Mouse (Mus musculus) CH12F3 (cell line): ENCODE results near the gene Cavin1.

Source experiments
- in situ Hi-C: fragments of 300-500 bp; cut with MboI; formaldehyde crosslinking; loops from 2 replicates; pipeline ENCODE4 v1.14.3; 2020; ENCODE audit warnings: low sequenced_read_pairs

Cavin1 gene

DNA sequence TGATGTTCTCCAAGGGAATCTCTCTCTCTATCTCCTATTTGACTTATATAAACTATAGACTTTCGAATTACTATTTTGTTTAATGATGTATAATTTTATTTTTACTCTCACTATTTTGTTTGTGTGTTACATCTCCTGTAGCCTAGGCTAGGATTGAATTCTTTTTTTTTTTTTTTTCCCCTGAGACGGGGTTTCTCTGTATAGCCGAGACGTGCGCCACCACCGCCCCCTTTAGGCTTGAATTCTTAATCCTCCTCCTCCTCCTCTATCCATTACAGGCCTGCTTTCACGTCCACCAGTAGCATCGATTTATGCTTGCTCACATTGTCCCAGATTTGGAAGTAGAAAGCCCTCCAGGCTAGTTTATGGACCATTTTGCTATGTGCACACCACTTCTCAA, 11.4 kb upstream of the Cavin1 start:
- in situ Hi-C loops = loop anchor here (5.0 kb wide), 1 partner anchor 75 kb away; no protein-coding TSS in a partner anchor

DNA sequence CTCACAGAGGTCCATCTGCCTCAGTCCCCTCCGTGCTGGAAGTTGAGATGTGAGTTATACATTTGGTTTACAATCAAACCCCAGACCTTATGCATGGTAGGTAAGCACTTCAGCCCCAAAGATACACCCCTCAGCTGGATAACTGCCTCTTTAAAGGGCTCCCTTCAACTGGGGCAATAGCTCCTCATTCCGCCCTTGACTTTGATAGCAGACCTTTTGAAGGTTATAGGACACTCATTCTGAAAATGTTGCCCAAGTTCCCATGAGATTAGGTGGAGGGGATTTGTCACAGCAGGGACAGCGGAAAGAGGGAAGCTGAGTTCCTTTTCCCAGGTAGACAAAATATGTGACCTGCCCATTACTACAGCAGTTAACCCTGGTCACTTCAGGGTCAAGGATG, 10.5 kb upstream of the Cavin1 start:
- in situ Hi-C loops = loop anchor here (5.0 kb wide), 1 partner anchor 76 kb away; no protein-coding TSS in a partner anchor

DNA sequence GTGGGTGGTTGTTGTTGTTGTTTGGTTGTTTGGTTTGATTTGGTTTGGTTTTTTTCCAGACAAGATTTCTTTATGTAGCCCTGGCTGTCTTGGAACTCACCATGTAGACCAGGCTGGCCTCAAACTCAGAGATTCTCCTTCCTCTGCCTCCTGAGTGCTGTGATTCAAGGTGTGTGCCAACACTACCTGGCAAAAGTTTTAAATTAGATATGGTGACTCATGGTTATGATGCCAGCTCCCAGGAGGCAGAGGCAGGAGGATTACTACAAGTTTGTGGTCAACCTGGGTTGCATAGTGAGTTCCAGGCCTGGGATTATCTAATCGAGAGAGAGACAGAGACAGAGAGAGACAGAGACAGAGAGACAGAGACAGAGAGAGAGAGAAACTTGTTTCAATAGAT, 9.8 kb upstream of the Cavin1 start:
- in situ Hi-C loops = loop anchor here (5.0 kb wide), 1 partner anchor 77 kb away; no protein-coding TSS in a partner anchor

DNA sequence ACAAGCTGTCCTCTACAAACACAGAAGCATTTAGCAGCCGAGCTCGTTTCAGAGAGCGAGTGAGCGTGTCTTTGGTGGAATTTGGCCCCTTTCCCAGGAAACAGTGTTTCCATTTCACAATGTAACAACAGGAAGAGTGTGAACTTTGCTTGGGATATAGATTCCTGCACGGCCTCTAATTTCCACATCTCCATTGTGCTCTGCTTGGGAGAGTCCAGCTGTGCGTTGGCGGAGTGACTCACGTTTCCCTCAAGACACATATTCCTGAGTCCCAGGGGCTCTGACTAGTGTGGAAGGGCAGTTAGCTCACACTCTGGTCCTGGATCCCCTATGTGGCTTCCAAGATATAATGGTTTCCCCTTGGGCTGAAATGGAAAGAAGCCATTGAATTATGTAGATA, 9.2 kb upstream of the Cavin1 start:
- in situ Hi-C loops = loop anchor here (5.0 kb wide), 1 partner anchor 77 kb away; no protein-coding TSS in a partner anchor

GRCm38 (mm10) chr11:100975241-100975640, 4.6 kb upstream of the Cavin1 start:
- in situ Hi-C loops = no loop called here

DNA sequence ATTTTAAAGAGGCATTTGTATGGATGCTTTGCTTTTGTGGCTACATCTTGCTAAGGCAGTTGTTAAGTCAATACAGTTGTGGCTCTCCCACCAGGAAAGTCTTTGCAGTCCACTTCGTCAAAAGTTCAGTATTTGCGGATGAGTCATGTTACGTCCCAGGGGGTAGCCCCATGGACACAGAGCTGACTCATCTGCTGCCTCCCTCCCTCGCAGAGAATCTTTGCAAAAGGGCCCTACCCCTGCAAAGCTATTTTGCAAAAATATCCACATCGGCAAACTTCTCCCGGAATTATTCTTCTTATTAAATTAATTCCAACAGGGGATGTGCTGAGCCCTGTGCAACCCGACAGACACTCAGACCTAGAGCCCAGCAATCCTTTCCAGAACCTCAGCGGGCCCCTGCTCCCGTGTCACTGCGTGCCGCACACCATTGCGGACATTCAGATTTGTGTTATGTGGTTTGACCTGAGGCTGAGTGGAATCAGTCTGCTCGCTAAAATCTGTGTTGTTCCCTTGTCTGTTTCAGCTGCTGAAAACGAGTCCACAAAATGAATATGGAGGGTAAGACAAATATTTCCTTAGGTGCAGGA, 3.8 kb upstream of the Cavin1 start:
- in situ Hi-C loops = no loop called here

- in situ Hi-C loops = no loop called here
These were observed 2.6 kb upstream of the Cavin1 start for GRCm38 (mm10) chr11:100973245-100973644.

- in situ Hi-C loops = no loop called here
These were observed 768 bp upstream of the Cavin1 start for GRCm38 (mm10) chr11:100971455-100971854.

DNA sequence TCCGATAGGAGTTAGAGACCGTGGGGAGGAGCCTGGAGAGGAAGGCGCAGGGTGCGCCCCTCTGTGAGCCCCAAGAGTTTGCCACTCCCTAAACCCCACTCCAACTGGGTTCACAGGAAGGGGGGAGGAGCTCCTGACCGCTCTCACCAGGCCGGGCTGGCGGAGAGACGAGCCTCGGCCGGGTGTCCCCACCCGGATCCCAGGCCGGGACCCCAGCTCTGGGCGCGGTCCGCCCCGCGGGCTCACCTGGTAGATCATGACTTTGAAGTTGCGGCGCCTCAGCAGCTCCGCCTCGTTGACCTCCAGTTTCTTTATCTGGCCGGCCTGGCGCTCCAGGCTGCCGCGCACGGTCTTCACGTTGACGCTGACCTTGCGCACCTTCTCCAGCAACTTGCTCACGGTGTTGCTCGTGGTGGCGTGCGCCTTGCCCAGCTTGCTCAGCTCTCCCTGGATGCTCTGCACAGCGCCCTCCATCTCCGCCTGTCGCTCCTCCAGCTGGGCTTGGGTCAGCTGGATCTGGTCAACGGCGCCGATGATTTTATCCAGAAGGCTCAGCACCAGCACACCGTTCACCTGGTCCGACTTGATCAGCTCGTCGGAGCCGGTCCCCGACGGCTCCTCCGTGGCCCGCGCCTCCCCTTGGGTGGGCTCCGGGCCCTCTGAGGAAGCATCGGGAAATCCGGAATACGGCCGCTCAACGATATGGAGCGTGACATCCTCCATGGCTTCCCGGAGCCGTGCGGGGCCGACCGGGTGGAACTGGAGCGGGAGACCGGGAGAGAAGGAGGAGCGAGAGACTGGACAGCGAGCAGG, 737 bp downstream of the Cavin1 start:
- in situ Hi-C loops = no loop called here

DNA sequence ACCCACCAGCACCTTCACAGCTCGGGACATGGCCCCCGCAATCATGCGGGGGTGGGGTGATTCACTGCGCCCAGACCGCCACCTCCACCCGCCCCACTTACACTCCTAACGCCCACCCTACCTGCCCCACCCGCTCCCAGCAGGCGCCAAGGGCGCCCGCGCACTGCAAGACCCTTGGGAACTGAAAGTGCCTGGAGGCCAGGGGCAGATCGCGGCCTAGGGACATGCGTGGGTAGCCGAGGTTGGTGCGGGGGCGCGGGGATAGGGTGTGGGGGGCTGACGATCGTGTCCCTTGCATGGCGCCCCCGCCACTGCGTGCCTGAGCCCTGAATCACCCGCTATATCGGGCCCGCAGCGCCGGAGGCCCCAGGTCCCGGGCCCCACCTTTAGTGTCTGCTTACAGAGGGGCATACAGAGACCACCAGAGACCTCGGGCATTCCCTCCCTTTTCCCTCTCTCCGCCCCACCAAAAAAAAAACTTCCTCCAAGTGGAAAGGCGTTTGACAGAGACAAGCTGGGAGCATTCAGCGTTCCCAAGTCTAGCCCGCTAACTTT, 1.4 kb downstream of the Cavin1 start:
- in situ Hi-C loops = no loop called here

GRCm38 (mm10) chr11:100968501-100968900, 2.2 kb downstream of the Cavin1 start:
- in situ Hi-C loops = no loop called here

DNA sequence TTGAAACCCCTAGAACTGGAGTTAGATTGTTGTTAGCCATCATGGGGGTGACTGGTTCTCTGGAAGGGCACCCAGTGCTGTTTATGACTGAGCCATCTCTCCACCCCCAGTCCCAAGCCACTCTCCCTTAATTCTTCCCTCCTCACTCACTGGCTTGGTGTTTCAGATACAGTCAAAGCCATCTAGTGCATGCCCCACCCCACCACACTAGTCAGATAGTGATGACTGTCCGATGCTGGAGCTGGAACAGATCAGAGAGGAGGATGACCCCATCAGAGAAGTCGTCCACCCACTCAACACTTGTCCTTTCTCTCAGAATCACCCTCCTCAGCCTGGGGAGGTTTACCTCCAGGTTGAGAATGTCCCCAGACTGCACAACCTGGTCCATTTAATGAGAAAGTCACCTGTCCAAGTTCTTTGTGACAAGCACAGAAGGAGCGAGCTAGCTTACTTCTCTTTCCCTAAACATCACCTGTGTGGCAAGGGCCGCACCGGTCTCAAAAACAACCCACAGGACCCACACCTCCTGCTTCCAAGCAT, 2.7 kb downstream of the Cavin1 start:
- in situ Hi-C loops = no loop called here

GRCm38 (mm10) chr11:100967376-100967775, 3.3 kb downstream of the Cavin1 start:
- in situ Hi-C loops = no loop called here

GRCm38 (mm10) chr11:100965760-100966159, 4.9 kb downstream of the Cavin1 start:
- in situ Hi-C loops = no loop called here

DNA sequence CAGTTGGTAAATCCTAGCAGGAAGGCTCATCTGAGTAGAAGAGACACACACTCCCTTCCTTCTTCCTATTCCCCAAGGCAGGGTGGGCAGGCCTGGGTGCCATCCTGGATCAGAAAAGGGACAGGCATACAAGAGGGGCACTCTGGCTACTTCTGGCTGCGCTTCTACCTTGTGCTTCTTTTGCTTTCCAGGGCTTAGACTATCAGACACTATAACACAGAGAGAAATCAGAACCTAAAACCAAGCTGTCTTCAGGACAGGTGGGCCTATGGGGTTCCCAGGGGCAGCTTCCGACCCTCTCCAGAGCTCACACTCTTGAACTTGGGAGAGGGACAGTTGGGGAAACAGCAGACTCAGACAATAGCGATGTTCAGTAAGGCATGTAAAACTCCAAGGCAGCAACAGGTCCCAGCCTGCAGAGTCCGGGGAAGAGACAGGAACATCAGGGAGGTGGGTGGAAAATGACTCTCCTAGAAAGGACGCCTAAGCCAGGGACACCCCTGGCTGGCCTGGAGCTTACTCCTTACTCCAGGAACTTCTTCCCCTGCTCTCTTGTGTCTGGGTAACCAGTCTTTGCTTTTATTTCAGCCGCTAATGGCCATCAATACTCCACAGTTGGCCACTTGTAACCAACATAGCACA, 5.7 kb downstream of the Cavin1 start:
- in situ Hi-C loops = no loop called here

GRCm38 (mm10) chr11:100964180-100964579, 6.5 kb downstream of the Cavin1 start:
- in situ Hi-C loops = no loop called here

DNA sequence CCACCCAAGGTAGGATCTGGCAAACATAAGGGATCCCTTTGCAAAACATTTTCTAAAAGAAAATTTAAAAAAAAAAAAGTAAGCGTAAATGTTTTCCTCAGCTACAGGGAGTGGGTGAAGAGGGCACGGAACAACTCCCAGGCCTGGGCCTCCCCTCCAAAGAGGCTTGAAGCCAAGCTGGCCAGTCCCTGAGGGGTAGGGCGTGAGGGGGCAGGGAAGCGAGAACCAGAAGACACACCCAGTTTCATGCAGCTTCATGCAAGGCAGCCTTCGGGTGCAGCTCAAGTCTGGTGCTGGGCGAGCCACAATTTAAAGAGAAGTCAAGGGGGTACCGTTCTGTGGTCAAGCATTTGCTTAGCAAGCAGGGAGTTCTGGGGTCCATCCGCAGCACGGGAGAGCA, 7.0 kb downstream of the Cavin1 start:
- in situ Hi-C loops = no loop called here

- in situ Hi-C loops = no loop called here
These were observed 8.2 kb downstream of the Cavin1 start for GRCm38 (mm10) chr11:100962371-100962911.

DNA sequence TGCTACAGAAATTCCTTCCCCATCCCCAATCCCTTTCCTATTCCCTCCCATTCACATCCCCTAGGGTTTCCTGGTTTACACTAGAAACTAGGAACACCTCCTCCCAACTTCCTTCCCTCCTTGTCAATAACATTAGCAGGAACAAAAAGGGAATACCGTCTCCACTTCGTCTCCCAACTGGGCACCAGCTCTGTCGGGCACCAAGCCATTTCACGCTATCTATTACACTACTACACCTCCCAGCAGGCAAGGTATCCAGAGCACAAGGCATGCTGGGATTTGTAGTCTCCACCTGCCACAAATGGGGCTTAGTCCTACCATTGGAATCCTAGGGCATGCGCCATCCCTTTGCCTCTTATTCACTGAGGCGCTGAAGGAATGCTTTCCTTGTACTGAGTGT, 10.1 kb downstream of the Cavin1 start:
- in situ Hi-C loops = no loop called here

- in situ Hi-C loops = loop anchor here (5.0 kb wide), 1 partner anchor 68 kb away; no protein-coding TSS in a partner anchor
These were observed 10.9 kb downstream of the Cavin1 start for GRCm38 (mm10) chr11:100959826-100960225.

- in situ Hi-C loops = loop anchor here (5.0 kb wide), 1 partner anchor 67 kb away; no protein-coding TSS in a partner anchor
These were observed 11.2 kb downstream of the Cavin1 start for GRCm38 (mm10) chr11:100959464-100959810.
